Mouse (Mus musculus): ENCODE results near the gene Tmem82.

Gene Tmem82

DNA sequence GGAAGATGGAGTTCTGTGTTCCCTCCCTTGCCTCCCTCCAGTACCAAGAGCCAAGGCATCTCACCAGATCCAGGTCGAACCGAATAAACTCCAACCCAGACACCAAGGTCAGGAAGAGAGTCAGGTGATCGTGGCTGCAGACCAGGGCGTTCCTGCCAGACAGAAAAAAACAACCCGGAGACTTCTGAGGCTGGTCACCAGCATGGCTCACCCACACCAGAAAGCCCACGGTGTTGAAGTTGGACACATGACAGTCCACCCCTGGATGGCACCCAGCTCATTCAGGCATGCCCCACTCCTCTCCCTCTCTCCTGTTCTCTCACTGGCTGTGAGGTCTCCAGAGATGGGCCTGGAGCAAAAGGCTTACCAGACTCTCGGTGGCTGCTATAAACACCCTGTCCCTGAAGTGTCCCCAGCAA is 22.9 kb upstream of the Tmem82 start:
- no peak for DNase-seq (ENCODE audit: low spot score)

DNA sequence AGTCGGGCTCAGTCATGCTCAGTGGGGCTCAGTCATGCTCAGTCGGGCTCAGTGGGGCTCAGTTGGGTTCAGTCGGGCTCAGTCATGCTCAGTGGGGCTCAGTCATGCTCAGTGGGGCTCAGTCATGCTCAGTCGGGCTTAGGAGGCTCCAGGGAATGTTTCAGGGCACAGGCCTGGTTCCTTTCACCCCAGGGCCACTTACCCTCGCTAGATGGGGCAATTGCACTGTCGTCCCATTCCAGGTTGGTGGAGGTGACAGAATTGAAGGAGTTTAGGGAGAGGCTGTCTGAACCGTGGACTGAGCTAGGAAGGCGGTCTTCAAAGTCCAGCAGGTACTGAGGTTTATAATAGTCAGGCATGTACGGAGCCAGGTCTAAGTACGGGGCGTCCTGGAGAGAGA is 21.0 kb upstream of the Tmem82 start:
- DNase-seq (ENCODE audit: low spot score) = no peak

DNA sequence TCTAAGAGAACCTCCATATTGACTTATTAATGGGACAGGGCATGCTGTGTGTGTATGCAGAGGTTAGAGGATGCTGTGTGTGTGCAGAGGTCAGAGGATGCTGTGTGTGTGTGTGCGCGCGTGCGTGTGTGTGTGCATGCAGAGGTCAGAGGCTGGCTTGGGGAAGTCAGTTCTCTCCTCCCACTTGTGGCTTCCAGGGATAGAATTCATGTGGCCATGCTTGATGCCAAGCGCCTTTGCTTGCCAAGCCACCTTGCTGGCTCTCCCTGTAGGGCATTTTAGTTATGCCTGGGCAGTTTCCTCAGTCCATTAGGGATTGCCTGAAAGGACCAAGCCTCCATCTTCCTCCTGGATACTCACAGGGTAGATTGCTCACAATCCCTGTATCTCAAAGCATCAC is 18.3 kb upstream of the Tmem82 start:
- no peak for DNase-seq (ENCODE audit: low spot score)

DNA sequence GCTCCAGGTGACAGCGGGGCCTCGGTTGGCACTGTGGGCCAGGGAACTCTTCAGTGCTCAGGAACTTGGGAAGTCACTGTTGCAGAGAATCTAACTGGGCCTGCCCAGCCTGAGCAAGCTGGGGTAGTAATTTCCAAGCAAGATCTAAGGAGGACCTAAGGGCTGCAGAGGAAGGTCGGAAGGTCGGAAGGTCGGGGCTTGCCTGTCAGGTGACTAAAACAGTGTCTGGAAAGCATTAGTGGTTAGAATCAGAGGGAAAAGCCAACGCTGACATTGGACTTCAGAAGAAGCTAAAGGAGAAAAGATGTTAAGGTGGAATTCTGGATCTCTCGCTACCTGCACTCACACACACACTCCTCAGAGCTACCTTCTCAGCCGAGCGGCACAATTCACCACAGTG is 17.6 kb upstream of the Tmem82 start:
- no peak for DNase-seq (ENCODE audit: low spot score)

DNA sequence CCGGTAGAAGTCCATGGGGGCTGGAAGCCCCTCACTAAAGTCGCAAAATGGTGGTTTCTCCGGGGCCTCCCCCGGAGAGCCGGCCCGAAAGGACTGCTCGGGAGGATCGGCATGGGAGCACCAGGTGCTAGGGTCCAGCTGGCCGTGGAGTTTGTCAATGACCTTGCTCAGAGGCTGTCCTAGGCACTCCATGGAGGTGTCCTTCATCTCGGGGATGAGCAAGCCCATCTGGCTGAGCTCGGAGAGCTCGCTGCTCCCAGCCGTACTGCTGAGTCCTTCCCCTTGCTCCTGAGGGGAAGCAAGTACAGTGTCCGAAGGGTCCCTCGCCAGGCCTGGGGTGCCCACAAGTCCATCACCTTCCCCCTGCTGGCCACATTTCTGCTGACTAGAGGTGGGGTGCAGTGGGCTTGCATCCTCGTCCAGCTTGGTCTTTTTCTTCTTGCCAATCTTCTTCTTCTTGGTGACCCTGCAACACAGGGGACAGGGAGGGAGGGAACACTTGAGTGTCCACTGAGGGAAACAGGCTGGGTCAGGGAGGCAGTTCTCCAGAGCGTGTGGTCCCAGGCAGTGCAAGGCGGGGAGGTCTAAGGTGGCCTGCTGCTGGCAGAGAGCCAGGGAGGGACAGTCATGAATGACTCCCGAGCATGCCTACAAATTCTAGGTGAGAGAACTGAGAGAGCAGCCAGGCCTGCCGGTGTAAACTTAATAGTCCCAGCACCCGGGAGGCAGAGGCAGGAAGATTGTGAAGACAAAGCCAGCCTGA is 13.9 kb upstream of the Tmem82 start:
- DNase-seq (ENCODE audit: low spot score) = no peak

DNA sequence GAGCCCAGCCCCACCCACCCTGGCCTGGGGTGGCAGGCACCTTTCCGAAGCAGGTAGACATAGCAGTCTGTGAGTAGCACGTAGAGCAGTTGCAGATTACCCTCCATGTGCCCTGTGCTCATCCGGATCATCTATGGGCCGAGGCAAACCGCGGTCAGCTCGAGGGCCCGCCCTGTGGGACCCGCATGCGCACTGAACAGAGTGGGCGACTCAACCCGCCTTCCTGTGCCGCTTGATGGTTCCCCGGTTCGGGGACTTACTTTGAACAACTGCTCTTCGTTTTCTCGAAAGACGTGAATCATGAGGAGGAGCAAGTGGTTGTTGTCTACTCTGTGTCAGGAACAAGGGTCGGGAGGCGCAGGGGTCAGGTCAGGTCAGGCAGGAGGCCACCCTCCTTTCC is 12.8 kb upstream of the Tmem82 start:
- DNase-seq (ENCODE audit: low spot score) = no peak

DNA sequence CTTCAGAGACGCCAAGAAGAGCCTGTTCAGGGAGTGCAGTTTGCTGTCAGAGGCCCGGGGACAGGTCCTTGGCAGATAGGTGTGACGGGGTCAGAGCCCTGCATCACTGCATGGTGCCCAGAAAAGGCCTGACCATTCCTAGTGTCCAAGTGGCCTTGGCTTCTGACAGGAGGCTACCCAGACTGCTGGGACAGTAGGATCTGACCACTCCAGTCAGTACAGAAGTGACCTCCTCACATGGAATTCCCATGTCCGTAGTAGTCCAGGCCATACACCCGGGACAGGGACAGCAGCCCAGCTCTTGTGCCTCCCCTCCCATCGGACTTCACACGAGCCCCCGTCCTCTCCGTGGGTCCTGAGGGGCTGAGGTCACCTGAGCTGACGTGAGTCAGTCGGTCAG is 11.6 kb upstream of the Tmem82 start:
- no peak for DNase-seq (ENCODE audit: low spot score)

DNA sequence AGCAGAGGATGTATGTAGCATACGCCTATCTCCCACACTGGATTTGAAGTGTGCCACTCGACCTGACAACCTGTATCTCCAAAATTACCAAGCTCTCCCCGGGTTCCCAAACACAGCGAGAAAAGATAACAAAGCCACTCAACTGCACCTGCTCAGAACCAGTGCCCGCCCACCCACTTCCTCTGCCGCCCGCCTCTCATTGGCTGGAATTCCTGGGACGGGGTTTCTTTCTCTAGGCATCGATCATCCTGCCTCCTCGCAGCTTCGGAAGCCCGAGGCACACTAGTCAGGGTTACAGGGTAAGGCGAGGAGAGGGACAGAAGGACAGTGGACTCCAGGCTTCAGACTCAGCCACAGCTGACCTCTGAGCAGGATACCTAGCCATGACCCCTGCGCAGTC is 10.2 kb upstream of the Tmem82 start:
- DNase-seq (ENCODE audit: low spot score) = no peak

DNA sequence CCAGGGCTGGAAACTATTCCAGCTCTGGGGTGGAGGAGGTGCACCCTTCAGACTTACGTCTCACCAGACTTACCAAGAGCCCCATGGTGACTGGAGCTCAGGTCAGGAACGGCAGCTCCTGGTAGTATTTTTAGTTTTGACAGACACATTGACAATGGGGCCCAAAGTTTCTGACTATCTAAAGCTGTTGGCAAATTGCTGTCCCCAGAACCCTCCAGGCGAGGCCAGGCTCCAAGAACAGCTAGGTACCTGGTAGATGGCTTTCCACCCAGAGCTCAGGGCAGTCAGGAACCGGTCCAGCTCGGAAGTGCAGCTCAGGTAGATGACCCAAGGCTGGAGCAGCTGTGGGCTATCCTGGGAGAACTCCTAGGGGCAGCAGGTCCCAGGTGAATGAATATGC is 9.1 kb upstream of the Tmem82 start:
- no peak for DNase-seq (ENCODE audit: low spot score)

DNA sequence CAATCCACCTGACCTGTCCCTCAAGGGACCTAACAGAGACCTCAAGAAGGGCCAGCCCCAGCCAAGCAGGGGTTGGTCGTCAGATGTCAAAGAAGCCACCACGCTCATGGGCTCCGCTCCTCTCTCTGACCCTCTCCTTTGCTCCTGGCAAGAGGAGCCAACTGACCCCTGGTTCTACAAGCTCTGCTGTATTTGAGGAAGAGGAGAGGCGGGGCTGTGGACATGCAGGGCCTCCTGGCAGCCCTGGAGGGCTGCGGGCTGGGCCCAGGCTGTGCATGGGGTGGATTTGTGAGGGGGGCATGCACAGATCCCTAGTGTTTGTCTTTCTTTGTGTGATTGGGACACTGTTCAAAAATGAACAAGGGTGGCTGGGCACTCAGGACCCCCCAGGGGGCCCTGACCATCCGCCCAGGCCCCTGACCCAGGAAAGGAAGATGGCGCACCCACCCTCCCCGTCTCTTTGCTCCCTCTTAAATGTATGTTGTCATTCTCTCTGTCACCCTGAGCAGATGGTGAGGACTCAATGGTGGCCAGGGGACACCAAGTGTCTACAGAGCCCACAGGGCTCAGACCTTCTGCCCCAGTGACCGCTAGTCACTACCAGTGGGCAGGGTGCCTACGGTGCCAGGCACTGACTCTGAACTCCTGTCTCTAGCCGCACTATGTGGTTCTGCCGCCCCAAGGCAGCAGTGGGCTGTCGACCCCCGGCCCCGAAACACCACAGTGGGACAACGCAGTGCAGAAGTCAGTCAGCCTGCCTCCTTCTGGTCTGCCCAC is 7.5 kb upstream of the Tmem82 start:
- no peak for DNase-seq (ENCODE audit: low spot score)

DNA sequence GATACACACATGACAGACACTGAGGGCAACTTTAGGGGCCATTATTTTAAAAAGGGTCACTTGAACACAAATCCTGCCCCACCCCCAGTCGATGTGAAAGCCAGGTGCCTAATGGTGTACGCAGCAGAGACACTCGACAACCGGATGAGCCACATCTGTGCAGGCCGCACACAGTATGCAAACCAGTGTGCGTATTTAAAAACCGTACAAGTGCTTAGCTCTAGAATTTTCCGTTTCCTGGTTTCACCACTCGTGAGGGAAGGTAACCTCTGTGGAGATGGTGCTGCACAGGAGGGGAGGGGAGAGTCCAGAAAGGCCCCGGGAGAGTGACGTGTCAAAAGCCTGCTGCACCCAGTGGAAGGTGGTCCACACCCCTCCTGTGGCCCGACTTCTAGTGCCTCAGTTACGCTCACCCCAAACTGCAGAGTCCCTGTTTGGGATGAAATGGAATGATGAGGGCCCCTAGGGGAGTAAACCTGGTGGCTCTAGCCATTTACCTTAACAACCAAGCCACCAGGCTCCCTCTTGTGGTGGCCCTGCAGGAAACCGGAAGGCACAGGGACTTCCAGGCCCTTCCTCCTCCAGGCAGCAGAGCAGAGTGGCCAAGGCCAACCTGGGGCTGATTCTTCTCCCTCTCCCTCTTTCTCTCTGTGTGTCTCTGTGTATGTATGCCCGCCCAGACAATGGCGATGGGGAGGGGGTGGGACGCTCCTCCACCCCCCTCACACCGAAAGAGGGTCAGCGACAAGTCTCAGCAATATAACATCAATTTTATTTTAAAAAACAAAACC is 6.7 kb upstream of the Tmem82 start:
- DNase-seq (ENCODE audit: low spot score) = no peak

DNA sequence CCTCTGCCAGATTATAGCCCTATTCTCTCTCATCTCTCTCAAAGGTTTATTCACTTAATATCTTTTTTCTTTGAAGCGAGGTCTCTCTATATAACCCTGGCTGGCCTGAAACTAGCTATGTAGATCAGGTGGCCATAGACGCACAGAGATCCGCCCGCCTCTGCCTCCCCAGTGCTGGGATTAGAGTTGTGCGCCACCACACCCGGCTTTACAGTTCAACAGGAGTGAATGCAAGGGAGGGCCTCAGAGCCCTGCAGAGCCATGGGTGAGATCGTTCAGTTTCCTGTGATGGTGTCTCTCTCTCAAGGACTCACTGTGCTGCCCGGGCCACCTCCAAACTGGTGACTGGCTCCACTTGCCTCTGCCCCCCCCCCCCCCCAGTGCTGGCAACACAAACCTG is 5.7 kb upstream of the Tmem82 start:
- no peak for DNase-seq (ENCODE audit: low spot score)

DNA sequence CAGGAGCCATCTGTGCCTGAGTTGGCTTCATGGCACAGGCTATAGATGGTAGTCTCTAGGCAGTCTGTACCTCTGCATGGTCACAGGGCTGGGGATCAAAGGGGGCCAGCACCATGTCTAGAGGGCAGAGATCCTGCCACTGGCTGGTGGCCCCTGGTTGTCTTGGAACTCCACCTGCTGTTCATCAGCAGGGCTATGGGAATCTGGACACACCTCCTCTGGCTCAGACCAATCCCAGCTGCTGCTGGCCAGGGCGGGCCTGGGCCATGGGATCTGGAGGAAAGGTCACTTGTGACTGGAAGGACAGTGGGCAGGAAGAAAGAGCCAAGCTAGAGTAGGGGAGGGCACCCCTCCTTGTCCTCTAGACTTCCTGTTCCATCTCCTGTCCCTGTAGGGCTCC is 5.2 kb upstream of the Tmem82 start, which contains the start of gene Slc25a34:
Slc25a34 (minus strand) TSS at position 156 of the 400 bp plus-strand sequence.
- no peak for DNase-seq (ENCODE audit: low spot score)

DNA sequence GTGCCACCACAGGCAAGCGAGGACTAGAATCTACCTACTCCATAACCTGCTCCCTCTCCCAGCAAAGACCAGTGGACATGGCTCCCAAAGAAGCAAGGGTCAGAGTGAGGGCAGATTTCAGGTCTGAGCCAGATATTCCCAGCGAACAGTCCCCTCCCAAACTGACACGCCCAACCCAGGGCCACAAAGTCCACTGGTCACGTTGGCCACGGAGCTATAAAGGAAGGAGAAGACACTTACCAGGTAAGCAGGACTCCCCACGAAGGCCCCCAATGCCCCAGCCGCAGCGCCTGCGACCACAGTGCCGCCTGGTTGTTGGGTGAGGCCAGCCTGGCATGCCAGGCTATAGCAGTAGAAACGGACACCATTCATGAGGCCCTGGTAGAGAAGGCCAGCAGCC is 4.6 kb upstream of the Tmem82 start:
- DNase-seq (ENCODE audit: low spot score) = no peak

DNA sequence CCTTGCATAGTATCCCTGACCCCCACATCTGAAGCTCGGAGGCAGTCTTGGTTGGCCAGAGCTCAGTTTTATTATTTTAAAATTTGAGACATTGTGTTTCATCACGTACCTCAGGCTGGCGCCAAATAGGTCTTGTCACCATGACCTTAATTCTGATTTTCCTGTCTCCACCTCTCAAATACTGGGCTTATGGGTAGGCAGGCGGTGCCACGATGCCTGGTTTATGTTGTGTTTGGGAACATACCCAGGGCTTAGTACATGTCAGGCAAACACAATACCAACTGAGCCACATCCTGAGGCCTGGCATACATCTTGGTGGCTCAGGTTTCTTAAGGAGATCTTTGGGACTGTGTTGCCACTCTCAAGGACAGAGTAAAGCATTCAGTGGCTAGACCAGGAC is 4.1 kb upstream of the Tmem82 start:
- no peak for DNase-seq (ENCODE audit: low spot score)

DNA sequence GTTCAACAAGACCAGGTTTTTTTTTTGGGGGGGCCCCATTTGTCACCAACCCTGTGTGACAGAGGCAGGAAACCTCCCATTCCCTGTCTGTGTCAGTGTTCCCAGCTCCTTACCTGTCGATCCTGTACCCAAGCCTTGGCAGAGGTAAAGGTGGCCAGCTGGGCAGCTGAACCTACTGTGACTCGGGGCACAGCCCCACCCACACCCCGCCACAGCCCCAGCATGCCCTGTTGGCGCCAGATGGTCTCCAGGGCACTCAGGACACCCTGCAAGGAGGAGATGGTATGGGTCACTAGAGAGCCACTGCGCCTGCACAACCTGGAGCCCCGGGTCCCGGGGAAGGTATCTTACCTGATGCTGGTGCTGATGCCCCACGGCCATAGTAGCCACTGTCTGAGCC is 3.7 kb upstream of the Tmem82 start:
- no peak for DNase-seq (ENCODE audit: low spot score)

DNA sequence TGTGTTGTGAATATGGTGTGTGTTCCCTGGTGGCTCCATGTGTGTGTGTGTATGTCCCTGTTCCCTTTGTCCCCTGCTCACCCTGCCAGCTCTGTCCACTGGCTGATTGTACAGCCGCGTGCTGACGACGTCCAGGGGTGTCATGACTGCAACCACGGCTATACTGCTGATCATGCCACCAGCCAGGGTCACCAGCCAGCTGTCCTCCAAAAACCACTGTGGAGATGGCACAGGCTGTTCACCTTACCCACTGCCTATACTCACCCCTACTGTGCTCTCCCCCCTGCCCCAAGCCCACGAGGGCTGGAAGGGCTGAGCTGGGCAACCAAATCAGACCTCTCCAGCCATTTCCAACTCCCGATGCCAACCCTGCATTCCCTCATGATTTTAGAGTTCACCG is 2.9 kb upstream of the Tmem82 start:
- DNase-seq (ENCODE audit: low spot score) = no peak

DNA sequence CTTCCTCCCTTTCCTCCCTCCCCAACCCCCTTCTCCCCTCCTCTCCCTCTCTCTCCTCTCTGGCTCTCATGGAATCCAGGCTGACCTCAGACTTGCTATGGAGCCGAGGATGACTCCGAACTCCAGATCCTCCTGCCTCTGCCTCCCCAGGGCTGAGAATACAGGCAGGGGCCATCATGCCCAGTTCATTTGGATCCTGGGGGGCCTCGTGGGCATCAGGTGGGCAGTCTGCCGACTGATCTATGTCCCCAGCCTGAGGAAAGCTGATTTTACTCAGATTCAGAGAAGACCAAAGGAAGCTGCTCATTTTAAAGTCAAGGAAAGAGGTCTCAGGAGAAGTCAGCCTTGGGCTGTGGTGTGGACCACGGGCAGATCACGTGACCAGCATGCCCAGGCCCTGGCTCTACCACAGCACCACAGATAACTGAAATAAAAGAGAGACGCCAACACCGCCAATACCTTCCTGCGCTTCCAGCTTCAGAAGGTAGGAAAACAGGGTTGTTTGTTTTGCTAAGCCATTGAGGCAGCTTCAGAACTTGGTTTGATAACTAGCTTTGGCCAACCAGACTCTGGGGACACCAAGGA is 958 bp upstream of the Tmem82 start:
- DNase-seq (ENCODE audit: low spot score) = no peak

DNA sequence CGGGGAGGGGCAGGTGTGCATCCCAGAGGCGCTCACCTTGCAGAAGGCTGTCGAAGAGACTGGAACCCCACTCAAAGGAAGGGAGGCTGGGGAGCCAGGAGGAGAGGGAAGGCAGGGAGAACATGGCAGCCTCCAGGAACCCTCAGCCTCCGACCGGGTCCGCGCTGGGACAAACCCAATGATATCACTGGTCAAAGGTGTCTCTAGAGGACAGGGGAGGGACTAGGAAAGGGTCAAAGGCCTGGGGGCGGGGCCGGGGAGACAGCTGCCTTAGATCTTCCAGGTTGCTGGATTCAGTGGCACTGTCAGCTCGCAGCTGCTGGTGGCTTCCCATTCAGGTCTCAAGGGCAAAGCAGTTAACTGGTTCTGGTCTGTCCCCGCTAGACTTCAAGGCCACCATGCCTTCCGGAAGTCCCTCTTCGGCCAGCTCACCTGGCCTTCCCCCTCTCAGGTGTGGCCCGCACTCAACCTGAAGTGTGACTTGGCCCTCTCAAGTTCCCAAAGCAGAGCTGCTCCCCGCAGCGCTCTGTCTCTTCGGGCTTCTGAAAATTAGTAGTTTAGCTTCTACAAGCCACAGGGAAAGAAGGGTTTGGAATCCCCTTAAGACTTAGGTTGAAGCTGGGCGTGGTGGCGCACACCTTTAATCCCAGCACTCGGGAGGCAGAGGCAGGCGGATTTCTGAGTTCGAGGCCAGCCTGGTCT is 419 bp downstream of the Tmem82 start:
- no peak for DNase-seq (ENCODE audit: low spot score)

DNA sequence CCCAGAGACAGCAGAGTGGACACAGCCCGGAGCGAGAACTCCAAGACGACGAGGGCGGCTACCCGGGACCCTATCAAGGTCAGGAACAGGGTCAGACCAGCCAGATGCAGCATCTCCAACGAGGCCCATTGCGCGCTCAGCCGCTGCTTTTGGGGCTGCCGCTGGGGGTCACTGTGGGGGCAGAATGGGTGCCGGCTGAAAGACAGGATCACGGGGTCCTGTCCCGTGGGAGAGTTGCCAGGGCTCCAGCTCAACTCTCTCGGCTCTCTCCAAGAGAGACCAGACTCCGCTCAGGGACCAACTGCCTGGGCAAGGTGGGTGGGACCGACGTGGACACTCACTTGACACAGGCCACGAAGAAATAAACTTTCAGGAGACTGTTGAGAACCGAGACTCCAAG is 1.1 kb downstream of the Tmem82 start:
- DNase-seq (ENCODE audit: low spot score) = peak; percentile 33

DNA sequence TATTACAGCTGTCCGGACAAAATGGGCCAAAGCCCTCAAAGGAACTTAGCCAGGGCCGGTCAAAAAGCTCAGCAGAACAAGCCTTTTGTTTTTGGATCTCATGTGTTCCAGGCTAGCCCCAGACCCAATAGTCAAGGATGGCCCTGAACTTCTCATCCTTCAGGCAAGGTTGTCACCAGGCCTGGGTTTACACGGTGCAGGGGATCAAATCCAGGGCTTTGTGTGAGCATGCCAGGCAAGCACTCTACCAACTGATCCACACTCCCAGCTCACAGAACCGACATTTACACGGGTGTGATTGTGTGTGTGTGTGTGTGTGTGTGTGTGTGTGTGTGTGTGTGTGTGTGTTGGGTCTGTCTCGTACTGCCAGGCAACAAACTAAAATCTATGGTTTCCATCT is 1.6 kb downstream of the Tmem82 start:
- no peak for DNase-seq (ENCODE audit: low spot score)

DNA sequence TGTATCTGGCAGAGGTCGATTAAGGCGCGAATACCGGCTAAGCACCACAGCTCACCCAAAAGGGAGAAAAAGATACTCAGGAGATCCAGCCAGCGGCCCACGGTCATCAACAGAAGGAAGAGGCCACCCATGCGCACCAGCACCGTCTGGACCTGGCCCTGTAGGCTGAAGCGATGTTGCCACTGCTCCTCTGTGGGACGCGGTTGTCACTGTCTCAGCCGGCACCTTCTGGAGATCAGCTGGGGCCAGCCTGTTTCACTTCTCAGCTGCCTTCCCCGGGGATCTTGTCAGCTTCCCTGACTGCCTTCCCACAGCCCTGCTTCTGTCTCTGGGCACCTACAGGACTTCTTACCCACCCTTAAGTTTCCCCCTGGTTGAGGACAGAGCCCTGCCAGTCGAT is 3.5 kb downstream of the Tmem82 start:
- DNase-seq (ENCODE audit: low spot score) = no peak
